Mouse (Mus musculus) thymus, adult 18-20 months (tissue): ENCODE measurements around the gene Kctd10.
A peak's percentile ranks its signal among the peaks of the same experiment; 100 is the strongest.

Experiments used
- DNase-seq, 2 experiments: peaks; one replicate each; pipeline ENCODE4 v3.0.0; 2022; ENCODE audit warnings: mixed read lengths in 2 of 2

The Kctd10 gene

DNA sequence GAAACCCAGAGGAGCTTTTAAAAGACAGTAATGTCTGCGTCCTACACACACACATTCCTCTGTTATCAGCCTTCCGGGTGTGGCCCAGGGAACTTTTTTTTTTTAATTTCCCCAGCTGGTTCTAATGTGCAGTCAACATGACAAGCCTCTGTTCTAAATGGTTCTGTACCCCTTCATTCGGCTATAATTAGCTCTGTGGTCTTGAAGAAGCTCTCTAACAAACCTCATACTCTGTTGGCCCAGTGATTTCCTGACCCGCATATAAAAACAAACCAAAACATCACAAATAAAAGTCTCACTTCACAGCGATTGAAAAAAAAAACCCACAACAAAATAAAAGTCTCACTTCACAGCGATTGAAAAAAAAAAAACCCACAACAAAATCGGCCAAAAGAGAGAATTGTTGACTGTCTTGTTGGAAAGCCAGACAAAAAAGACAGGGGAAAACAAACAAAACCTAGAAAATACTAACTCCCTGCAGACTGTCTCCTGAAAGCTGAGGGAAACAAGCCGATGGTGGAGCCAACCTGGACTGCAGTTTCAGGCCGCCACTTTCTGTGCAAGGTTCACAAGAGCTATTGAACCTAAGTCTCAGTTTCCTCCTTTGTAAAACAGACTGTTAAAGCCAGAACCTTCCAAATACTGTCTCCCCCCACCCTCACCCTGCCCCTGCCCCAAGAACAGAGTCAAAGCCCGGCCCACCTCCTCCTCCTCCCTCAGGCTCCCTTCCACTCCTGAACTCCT is 2.0 kb downstream of the Kctd10 start:
- no peak for DNase-seq

DNA sequence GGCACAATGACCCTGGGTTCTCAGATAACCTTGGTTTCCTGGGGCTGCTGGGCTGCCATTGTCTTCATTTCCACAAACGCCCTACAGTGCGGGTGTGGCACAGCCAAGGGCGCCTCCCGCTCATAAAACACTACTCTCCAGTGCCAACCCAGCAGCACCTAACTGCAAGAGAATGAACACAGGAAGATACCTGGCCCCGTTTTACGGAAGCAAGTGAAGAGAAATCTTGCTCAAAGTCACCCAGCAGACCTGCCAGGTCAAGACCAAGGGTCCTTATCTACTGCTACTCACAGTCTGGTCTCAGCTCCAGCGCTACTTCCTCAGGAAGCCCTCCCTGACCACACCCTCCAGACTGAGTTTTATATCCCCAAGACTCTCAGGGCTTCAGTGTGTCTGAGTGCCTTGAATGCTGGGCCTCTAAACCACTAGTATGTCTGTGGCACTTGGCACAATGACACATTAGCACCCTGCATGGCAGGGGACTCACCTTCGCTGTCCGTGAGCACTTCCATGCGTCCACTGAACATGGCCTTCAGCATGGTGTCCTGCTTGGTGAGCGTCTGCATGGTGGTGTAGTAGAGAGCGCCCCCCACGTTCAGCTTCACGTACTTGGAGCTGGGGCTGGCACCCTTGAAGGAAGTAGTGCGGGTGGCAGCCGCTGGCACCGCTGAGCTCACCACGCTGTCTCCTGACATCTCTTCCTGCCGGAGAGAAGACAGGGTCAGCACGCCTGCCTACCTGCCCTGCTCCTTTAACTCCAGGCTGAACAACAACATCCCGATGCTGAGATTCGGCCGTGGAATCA is 5.7 kb downstream of the Kctd10 start:
- peak in 1 of 2 experiments; percentile 32 for DNase-seq

DNA sequence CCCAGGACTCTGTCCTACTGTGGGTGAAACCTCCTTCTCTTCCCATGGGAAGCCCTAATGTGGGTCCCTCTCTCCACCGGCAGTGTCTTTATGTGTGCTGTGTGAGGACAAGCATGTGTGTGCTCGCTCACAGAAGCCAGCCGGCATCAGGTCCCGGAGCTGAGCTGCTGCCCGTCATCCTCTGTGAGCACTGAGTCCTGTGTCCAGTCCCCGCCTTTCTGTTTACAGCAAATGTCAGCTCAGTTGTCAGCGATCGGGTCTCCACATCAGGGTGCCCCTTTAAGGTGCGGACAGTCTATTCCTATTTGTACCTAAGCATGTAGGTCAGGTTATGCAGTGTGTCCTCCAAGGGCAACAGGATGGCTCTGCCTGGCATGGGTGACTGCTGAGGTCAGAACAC is 6.7 kb downstream of the Kctd10 start:
- DNase-seq, result no peak

DNA sequence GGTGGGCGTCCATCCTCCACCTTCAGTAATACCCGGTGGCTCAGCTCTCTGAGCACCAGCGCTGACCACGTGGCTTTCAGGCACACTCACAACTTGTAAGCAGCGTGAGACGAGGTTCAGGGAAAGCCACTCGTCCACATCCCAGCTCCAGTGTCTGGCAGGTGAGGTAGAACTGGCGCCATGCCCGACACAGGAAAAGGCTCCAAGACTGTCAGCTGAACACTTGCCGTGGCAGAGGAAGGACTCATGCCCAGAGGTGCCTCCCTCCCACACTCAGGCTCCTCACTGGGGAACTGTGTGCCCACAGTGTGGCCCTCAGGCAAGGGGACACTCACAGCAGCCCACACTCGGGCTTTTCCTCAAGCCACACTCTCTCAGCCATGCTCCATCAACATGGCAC is 7.1 kb downstream of the Kctd10 start:
- DNase-seq, result no peak

DNA sequence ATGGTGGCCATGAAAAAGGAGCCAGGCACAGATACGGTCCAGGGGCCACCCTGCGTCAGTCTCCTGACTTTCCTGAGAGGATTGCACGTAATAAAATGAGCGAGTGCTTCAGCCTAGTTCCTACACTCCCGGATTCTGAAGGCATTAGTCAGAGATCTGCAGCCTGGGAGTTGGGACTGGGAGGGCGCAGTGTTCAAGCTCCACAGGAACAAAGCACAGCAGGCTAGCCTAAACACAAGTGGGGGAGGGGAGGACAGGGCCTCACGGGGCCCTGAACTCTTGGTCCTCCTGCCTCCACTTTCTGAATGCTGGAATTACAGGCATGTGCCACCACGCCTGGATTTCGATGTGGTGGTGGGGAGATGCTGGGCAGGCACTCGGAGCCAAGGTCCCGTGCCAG is 7.7 kb downstream of the Kctd10 start:
- DNase-seq, result no peak

DNA sequence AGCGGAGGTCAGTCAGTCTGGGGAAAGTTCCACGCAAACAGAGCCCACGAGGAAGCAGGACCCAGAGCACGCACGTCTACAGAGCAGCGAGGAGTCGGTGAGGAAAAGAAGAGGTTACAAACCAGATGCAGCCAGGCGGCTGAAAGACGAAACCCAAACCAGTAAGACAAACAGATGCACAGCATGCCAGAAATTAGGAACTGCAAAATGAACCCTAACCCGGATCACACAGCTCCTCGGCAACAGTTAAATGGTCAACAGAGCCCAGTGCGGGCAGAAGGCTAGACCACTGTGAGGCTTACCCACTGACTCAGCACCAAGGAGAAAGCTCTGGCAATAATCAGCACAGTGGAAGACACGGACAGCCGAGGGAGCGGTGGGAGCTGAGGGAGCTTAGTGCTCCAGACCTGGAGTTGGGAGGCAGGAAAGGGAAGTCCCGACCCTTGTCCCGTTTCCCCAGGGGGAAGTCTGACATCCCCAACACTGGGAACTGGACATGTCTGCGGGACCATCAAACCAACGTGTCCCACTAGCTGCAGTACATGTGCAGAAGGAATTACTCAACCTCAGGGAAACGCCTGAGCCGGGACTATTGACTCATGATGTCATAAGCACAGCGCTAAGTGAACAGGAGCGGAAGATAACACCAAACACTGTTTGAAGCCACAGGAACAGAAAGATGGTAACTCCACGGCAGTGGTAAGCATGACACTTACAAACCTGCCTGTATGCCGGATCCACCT is 8.4 kb downstream of the Kctd10 start:
- DNase-seq, result no peak

DNA sequence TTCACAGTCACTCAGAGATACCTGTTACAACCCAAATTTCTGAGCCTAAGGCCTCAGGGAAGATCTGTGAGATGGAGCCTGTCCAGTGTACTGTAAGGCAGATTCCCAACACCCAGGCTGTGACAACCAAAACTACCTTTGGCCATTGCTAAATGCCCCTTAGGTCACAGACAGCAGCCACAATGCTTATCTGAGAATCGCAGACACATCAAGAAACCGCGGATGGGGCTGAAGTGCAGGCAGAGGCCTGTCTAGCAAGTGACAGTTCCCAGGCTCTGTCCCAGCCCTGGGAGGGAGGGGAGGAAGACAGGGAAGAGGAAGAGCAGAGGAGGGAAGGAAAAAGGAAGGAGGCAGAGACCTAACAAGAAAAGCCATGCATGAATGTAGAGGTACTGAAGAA is 9.0 kb downstream of the Kctd10 start:
- DNase-seq, result no peak

DNA sequence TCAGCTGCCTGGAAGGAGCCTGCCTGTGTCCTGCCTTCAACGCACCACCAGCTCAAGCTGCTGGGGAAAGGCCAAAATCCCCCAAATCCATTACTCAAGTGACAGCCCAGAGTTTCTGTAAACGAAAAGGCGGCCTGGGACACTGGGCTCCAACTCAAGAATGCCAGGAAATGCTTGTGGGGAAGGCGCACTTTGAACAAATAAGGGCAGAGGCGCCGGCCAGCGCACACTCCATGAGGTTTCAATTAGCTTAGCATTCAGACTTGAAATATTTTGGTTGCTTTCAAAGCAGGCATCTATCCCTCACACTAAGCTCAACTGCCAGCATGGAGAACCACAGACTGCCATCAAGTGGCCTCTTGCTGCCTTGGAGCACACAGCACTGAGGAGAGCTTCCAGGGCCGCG is 9.9 kb downstream of the Kctd10 start:
- no peak for DNase-seq

DNA sequence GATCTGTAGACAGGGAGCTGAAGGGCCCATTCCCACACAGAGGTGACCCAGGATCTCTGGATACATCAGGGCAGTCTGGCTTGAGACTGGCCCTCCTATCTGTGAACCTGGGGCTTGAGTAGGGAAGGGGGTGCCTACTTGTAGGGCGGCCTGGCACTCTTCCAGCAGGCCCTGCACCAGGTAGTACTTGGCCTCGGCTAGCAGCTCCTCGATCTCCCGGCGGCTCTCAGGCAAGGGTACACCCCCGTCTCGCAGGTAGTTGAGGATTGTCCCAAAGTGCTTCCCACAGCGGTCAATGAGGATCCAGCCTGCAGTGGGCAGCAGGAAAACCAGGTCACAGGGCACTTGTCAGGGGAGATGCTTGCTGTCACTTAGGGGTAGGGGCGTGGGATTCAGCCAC is 10.4 kb downstream of the Kctd10 start:
- no peak for DNase-seq

DNA sequence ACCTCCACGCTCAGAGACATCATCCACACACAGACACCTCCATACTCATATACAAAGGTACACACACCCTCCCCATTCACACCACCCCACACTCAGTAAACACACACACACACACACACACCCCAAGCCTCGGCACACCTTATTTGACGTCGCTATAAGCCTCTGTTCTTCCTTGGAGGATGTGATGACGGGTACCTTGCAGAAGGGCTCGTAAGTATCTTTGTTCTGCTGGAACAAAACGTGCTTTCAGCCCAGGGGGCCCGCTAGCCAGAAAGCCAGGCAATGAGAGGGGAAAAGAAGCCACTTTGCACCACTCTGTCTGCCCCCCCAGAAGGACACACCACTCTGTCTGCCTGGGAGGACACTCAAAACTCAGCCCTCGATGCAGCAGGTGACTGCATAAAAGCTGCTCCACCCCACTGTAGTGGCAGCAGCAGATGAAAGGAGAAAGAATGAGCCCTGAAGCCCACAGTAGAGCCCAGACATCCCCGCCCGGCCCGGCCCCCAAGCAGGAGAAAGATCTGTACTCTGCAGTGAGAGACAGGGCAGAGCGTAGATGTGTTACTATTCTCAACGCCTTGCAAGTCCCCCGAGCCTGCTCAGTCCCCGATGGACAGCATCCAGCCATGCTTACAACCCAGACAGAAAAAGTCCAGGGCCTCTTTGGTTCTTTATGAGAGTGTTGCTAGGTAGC is 11.4 kb downstream of the Kctd10 start:
- no peak for DNase-seq

DNA sequence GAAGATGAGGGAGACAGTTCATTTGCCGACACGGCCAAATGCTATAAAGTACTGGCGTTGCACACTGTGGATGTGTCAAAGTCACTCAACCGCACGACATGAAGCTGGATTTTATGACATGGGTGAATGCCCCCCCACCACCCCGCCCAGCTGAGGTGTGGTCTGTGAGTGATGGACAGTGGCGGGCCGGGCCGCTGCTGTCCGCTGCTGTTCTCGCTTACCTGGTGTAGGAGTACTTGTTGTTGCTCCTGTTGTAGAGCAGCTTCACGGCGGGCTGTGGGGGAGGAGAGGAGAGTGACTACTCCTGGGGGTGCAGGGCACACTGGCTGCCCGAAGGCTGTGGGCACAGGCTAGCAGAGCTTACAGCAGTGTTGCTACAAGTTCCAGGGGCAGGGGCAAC is 12.2 kb downstream of the Kctd10 start:
- no peak for DNase-seq

DNA sequence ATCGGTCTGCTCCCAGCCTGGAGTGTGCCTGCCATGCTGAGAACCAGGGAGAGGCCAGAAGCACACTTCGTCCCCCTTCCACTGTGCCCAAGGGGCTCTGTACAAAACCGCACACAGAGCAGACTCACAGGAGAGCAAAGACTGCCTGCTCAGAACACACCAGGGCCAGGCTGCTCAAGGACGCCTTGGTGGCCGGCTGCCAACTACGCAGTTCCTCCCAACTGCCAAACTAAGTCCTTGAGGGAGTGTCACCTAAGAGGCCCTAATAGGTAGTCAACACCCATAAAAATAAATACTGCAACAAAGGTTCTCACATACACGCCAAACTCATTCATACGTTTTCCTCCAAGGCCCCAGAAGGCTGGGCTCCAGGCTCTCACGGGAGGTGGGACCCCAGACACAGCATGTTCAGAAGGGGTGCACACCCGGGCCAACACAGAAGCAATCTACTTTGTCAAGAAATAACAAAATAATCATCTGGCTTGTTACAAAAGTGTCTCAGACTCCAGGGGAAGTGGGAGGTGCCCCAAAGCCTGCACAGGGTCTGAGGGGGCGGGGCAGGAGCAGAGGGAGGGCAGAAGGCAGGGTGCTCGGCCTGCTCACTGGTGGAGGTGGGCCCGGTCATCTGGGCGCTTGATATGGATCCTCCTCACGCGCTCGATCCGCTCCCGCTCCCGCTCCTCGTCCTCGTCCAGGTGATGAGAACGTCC is 15.1 kb downstream of the Kctd10 start:
- DNase-seq, result no peak

DNA sequence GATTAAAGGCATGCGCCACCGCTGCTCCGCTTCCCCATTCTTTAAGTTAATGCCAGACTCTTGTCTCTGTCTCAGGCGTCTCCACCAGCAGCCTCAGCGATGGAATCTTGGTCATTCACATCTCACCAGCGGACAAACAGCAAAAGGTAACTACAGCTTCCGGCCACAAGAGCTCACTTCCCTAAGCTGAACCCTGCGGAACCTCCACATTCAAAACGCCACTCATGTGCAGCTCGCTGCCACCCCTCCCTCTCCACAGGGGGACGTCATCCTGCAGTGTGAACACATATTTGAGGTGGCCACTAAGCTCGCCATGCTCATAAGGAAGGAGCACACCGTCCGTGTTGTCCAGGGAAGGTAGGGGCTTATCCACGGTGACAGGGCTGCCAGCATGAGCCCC is 19.3 kb downstream of the Kctd10 start:
- DNase-seq, result no peak

DNA sequence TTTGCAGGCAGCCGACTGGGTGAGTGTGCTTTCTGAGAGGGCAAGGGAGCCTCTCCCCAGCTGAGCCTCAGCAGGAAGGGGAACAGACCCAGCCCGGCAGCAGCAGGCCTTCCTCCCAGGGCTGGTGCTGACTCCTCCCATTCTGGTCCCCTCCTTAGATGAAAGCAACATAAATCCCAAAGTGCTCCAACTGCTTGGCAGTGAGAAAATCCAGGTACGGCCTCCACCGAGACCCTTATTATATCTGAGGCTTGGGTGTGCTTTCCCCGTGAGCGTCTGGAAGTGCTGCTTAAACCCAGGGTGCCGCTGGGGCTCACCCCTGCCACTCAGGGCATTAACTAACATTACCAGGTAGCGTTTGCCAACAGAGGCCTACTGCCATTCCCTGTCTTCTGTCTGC is 20.7 kb downstream of the Kctd10 start:
- DNase-seq, result no peak

DNA sequence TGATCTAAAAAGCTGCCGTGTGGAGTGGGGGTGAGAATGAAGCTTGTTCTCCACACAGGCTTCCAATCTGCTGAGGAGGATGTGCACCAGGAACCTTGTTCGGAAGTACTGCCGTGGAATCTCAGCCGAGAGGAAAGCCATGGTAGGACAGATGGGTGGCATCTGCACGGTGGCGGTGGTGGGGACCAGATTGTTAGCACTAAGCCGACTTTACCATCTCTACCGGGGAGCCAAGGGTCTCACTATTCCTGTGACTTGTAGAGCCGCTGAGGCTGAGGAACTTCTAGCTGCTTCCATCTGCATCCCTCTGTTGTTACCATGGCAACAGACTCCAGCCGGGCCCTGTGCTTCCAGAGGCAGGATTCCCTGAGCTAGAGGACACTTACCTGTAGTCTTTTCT is 21.5 kb downstream of the Kctd10 start:
- no peak for DNase-seq

DNA sequence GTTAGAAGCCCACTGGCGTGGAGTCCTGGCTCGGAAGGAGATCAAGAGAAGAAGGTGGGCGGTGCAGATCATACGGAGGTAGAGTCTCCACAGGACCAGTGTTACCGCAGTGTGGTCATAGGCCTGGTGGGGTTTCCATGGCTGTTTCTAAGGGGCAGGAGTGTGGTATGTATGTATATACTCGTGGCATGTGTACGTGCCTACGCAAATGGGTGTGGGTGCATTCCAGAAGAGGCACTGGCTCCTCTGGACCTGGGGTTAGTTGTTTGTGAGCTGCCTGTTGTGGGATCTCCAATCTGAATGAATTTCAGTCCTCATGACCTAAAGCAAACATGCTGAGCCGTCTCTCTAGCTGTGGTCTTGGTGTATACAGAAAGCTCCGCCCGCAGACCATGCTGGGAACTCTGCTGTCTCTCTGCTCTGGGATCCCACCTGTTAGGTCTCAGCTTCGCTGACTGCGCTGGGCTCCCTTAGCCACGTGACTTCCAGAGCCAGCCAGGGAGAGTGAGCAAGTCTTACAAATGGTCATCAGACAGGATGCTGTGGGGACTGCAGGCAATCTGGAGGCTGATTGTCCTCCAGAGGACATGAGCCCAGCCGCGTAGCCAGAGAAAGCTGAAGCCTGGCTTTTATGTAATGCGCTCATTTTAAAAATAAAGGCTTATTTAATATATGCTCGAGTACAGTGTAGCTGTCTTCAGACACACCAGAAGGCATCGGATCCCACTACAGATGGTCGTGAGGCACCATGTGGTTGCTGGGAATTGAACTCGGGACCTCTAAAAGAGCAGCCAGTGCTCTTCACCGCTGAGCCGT is 23.2 kb downstream of the Kctd10 start:
- no peak for DNase-seq

DNA sequence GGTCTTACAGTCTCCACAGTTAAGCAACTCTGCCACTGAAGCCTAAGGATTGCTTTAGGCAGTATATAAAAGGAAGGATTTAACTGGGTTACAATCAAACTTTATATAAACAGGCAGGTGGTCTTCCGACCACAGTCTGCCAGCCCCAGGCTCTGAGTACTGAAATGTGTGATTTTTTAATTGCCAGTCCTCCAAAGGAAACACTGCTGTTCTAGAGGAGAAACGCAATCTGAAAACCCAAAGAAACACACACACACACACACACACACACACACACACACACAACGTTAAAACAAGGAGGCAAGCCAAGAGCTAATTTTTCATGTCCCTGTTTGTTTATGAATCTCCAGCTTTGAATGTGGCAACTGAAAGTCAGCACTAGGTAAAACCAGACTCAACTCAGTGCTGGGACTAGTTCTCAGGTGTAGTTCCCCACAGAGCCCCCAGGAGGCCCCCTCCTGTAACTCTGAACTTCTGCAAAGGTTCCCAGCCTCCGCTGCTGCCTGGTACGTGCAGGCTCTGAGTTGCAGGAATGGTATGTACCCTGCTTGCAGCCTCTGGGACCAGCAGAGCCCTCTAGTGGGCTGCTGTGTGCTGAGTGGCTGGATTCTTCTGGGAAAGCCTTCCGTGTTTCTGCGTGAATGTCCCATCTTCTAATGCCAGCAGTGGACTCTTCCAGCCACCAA is 23.9 kb downstream of the Kctd10 start:
- DNase-seq, result peak; percentile 68 to 73

DNA sequence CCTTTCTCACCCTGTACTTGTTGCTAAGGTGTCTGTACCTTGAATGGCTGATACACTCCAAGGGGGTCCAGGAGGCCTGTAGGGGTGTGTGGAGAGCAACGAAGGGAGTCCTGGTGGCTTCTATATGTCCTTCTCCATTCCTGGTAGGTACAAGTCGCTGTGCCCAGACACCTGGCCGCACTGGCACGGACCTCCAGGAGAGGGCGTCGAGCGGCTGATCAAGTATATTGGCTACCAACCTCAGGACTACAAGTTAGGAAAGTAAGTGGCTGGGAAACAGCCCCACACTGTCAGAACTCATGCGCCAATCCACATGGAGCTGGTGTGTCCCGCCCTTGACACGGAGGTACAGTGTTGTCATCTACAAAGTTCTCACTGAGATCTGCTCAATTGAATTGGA is 28.8 kb downstream of the Kctd10 start:
- DNase-seq, result no peak

DNA sequence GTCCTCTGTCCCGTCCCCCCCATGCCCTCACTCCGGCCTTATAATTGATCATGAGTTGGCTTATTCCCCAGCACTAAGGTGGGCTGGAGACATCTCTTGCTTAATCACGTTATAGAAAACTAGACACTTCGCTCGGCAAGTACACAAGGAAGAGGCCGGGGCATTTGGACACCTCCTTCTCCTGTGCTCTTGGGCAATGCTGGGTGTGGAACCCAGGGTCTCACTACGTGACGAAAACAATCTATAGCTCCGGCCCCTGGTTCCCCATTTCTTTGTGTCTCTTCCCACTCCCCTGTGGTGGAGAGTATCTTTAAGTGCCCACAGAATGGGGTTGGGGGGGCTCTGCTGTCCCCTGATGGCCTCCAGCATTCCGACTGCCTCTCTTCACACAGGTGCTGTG is 33.3 kb downstream of the Kctd10 start:
- no peak for DNase-seq

DNA sequence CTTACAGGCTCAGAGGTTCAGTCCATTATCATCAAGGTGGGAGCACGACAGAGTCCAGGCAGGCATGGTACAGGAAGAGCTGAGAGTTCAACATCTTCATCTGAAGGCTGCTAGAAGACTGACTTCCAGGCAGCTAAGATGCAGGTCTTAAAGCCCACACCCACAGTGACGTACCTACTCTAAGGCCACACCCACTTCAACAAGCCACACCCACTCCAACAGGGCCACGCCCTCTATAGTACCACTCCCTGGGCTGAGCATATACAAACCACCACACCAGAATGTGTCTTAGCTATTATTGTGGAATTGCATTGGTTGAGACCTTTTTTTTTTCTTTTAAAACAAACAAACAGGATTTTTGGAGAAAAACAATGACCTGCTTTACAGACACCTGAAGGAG is 34.8 kb downstream of the Kctd10 start:
- no peak for DNase-seq

DNA sequence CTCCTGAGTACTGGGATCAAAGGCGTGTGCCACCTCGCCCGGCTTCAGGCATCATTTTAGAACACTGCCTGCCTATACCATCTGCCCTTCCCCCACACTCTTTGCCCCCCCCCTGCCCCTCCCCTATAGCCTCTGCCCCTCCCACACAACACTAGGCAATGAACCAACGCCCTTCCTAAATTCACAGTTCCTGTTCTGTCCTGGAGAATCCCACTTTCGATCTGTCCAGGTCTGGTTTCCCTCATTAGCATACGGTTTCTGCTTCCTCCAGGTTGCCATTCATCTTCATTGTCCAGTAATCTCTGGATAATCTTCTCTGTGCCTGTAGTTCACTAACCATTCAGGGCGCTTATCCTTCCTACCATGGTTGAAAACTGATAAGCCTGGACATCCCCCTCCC is 36.7 kb downstream of the Kctd10 start:
- DNase-seq, result no peak
